Mouse (Mus musculus) heart, postnatal 14 days (tissue): ENCODE measurements at regions not wholly inside any gene's neighbourhood (a gene's known extent, or its start where the extent isn't known, plus 50 kb on each side); places are given as distances from the start of the nearest gene placed in this dataset.
A peak's percentile ranks its signal among the peaks of the same experiment; 100 is the strongest.

Experiments used
- DNase-seq, 2 experiments: peaks; one replicate each; pipeline ENCODE4 v3.0.0; 2021 to 2022
- intact Hi-C: fragments of 180-260 bp; cut with DNase I; formaldehyde crosslinking; loops from one replicate; pipeline ENCODE4 v1.15.1; 2025

- DNase-seq = no peak
- intact Hi-C loops = no loop called here
These were observed 51.1 kb upstream of the Adra1b start for GRCm38 (mm10) chr11:43952151-43952550.

GRCm38 (mm10) chr11:43958241-43958975 lies 57.4 kb upstream of the Adra1b start:
- no peak for DNase-seq
- intact Hi-C loops = no loop called here

GRCm38 (mm10) chr11:43958976-43959315 lies 57.9 kb upstream of the Adra1b start:
- no peak for DNase-seq
- intact Hi-C loops = no loop called here

- no peak for DNase-seq
- intact Hi-C loops = no loop called here
These were observed 59.5 kb upstream of the Adra1b start for GRCm38 (mm10) chr11:43960348-43961105.

GRCm38 (mm10) chr11:43961398-43962070 lies 60.5 kb upstream of the Adra1b start:
- intact Hi-C loops = no loop called here
- DNase-seq = peak; percentile 7 to 31

GRCm38 (mm10) chr11:43967764-43968163 lies 66.8 kb upstream of the Adra1b start:
- intact Hi-C loops = no loop called here
- DNase-seq = no peak

DNA sequence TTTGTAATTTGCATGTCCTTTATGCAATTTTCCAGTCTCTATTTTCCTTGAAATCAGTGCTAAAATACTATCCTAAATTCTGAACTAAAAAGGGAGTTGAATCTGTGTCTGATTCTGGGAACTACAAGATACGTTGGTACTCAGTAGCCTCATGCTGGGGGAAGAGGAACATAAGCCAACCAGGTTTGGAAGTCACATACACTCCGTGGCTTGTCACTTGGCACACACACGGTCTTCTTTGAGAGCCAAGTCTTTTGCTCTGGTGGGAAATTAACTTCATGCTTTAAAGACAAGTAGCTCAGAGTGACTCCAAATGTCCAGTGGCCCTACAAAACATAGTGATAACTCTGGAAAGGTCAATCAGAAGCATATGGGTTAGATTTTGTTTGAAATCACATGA lies 70.9 kb upstream of the Adra1b start:
- no peak for DNase-seq
- intact Hi-C loops = no loop called here

DNA sequence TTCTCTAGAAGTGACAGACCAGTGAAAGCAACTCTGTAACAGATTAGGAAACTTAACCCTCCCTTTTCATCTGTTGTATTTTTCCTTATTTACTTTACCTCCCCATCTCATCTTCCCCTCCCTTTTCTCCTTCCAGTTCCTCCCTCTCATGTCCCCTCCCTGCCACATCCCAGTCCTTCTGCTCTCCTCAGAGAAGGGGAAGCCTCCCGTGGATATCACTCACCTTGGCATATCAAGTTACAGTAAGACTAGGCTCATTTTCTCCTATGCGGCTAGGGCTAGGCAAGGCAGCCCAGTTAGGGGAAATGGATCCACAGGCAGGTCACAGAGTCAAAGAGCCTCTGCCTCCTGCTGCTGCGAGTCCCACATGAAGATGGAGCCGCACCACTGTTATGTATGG lies 75.0 kb upstream of the Adra1b start:
- no peak for DNase-seq
- intact Hi-C loops = no loop called here

- no peak for DNase-seq
These were observed 78.4 kb upstream of the Adra1b start for GRCm38 (mm10) chr11:43979406-43979805.

DNA sequence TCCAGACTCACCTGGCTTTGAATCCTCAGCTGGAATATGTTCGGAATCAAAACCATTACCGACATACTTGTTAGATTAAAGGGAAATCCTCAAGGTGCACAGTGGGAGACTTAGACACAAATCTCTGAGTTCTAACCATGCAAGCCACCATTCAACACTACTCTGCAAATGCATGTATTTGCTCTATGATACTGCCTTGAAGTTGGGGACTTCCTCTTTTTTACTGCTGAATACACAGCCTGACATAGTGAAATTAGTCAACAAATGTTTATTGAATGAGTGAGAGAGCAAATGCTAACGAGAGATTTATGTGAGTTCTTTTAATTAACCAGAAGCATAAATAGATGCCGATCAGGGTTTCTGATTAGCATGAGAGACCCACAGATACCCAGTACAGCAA lies 79.4 kb upstream of the Adra1b start:
- intact Hi-C loops = no loop called here
- DNase-seq = no peak

More at GRCm38 (mm10) chr11:43979406-43979805, 78.4 kb upstream of the Adra1b start:
- intact Hi-C loops = no loop called here

DNA sequence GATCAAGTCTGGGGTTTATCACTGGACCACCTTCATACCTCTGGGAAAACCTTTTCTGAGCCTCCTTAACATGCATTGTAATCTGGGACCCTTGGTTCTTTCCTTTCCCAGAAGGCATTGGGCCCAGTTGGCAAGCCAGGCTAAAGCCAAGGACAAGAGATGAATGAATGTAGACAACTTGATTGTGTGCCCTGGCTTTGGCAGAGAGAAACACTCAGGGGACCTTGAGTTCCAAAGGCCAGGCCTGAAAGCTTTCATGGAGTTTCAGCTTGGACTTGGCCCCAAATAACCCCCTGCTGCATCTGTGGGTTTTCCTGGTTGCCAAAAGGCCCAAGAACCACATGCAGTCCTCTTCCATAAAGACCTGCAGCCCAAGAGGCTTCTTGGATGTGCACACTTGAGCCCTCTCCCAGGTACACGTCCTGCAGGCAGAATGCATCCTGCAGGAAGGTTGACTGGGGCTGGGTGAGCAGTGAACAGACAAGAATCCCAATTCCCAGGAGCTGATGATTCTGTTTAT lies 89.0 kb upstream of the Adra1b start:
- peak in 1 of 2 experiments; percentile 25 for DNase-seq
- intact Hi-C loops = no loop called here

DNA sequence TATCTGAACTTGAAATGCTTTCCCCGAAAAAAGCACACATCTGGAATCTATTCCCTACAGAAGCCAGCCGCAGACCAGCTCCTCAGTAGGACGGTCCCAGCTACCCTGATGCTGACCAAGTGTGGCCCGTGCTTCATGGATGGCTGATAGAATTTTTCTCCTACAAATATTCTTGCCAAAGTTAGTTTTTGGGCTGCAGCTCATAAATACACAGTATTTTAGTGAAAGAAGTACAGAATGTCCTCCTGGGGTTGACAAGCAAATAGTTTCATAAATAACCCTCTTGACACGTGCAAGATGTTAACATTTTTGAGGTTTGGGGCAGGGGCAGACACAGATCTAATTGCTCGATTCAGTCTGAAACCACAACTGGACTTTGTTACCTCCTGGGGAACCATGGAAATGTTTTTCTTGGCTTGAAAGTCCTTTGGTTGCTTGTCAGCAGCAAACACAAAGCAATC lies 91.0 kb upstream of the Adra1b start:
- peak in 1 of 2 experiments; percentile 18 for DNase-seq
- intact Hi-C loops = no loop called here

DNA sequence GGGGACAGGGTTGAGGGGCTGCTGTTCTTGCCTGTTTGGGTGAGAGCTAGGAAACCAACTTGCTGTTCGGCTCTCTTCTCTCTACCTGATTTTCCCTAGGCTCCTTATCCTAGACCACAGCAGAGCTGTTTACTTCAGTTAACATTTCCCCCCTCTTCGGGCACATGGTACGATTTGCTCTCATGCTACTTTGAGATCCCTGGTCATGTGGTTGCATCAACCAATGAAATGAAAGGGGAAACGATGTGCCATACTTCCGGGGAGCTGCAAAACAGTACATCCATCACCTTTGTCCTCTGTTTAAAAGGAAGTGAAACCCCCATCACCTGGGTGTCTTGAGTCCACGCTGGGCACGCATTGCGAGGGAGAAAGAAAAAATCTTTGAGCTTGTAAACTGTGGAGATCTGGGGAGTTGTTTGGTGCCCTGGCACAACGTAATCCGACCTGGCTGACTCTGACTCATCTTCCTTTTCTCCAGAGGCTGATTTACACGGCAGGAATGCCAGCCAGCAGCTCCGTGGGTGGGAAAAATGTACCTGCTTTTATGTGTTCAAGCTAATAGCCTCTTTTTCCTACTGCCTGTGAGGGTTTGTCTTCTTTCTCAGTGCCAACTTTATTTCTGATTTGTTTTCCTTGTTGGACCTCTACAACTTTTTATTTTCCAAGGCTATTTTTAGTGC lies 97.2 kb upstream of the Adra1b start:
- DNase-seq = no peak
- intact Hi-C loops = no loop called here

GRCm38 (mm10) chr11:44000056-44000455 lies 99.0 kb upstream of the Adra1b start:
- no peak for DNase-seq
- intact Hi-C loops = no loop called here

DNA sequence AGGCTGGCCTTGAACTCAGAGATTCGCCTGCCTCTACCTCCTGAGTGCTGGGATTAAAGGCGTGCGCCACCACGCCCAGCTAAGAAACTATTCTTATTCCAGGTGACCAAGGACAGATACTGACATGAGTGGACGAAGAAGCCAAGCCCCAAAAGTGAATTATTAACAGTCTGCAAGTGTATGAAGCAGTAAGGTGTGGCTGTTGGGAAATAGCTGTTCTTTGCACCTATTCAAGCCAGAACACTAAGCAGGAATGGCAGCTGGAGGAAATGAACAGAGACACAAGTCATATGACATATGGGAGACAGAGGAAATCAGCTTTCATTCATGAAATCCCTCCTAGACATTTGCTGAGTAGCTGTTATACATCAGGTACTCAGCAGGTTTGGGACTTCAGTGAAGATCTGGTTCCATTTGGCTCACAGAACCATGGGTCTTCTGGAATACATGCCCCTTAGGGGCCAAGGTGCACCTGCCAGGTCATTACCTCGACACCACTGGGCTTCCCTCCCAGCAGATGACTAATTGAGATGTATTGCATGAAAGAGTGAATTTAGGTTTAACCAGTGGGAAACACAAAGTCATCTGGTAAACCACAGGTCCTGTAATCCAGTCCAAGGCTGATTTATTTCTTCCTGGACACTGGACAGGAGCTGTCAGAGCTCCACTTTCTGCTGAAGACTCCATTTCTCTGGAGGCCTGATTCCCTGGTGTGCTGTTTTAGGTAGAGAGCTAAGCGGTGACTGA lies 101.0 kb upstream of the Adra1b start:
- intact Hi-C loops = no loop called here
- no peak for DNase-seq

GRCm38 (mm10) chr11:44002716-44003522 lies 101.9 kb upstream of the Adra1b start:
- intact Hi-C loops = no loop called here
- DNase-seq = peak; percentile 18 to 20

DNA sequence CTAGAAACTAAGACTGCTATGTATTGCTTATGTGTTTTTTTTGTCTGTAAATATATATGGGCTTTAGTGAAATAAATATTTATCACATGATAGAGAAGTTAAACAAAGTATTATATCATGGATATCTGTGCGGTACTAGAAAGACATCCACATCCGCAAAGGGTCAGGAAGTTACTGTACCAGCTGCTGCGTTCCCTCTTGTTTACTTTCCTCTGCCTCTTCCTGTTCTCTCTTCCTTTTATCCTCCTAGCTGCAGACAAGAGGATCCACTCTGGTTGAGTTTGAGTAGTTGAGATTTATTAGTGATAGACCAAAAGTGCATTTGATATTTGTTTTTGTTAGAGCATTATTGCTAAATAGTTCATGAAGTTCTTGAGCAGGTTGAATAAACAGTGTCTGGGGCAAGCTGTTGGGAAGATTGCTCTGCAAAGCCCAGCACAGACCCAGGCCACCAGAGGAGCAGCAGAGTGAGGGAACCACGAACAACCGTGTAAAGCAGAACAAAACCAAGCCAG lies 106.6 kb upstream of the Adra1b start:
- no peak for DNase-seq
- intact Hi-C loops = no loop called here

DNA sequence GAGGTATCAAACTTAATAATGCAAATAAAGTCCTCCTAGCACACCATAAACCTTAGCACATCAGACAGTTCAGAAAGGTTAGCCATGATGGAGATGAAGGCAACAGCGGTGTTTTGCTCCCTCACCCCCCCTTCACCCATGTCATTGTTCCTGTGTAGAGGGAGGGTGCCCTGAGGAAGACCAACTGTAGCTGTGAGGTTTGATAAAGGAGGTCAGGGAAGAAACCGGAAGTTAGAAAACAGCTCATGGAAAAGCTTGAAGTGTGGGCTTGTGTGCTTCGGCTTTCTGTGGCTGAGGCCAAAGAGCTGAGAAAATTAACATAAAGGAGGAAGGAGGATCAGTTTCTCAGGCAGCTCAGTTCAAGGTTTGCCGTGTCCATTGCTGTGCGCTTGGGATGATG lies 111.3 kb upstream of the Adra1b start:
- intact Hi-C loops = no loop called here
- DNase-seq = no peak

GRCm38 (mm10) chr11:44013841-44014240 lies 112.8 kb upstream of the Adra1b start:
- DNase-seq = no peak
- intact Hi-C loops = no loop called here
